Mouse (Mus musculus): ENCODE results near the gene Mpv17l2. TPM values are rescaled to one million over a fixed set of nuclear protein-coding genes. Genes with fewer than 3 reads are reported as not detected.

Mpv17l2 gene
- total RNA-seq, 2 experiments from 2014 or later, result 17.6 to 111 TPM

Other genes starting within 250 kb of the Mpv17l2 start
- 140 and 265 TPM in 2 replicates for gene Fkbp8, start 233.2 kb downstream of the Mpv17l2 start, total RNA-seq (2014; fragmentation: Nextera tagmentation)
- 172 and 176 TPM in 2 replicates for gene Fkbp8, start 233.2 kb downstream of the Mpv17l2 start, total RNA-seq (2017)
- gene Kxd1, start 233.0 kb downstream of the Mpv17l2 start, total RNA-seq (2014; fragmentation: Nextera tagmentation), result 78.1 and 81.8 TPM in 2 replicates
- 65.5 and 93.7 TPM in 2 replicates for gene Kxd1, start 233.0 kb downstream of the Mpv17l2 start, total RNA-seq (2017)
- 14.7 and 22.0 TPM in 2 replicates for gene Ell, start 221.5 kb downstream of the Mpv17l2 start, total RNA-seq (2014; fragmentation: Nextera tagmentation)
- 7.9 and 10.7 TPM in 2 replicates for gene Ell, start 221.5 kb downstream of the Mpv17l2 start, total RNA-seq (2017)
- gene Isyna1, start 166.6 kb downstream of the Mpv17l2 start, total RNA-seq (2014; fragmentation: Nextera tagmentation), result 74.1 and 91.0 TPM in 2 replicates
- gene Isyna1, start 166.6 kb downstream of the Mpv17l2 start, total RNA-seq (2017), result 36.5 and 51.5 TPM in 2 replicates
- gene Ssbp4, start 152.1 kb downstream of the Mpv17l2 start, total RNA-seq (2014; fragmentation: Nextera tagmentation), result 39.7 and 83.5 TPM in 2 replicates
- gene Ssbp4, start 152.1 kb downstream of the Mpv17l2 start, total RNA-seq (2017), result 77.5 and 98.5 TPM in 2 replicates
- gene Lrrc25, start 144.8 kb downstream of the Mpv17l2 start, total RNA-seq (2014; fragmentation: Nextera tagmentation), result 0.37 and 0.69 TPM in 2 replicates
- gene Lrrc25, start 144.8 kb downstream of the Mpv17l2 start, total RNA-seq (2017), result 0.15 and 0.61 TPM in 2 replicates
- gene Gdf15, start 128.5 kb downstream of the Mpv17l2 start, total RNA-seq (2014; fragmentation: Nextera tagmentation), result not detected in 2 replicates
- not detected in 2 replicates for gene Gdf15, start 128.5 kb downstream of the Mpv17l2 start, total RNA-seq (2017)
- gene Pgpep1, start 100.6 kb downstream of the Mpv17l2 start, total RNA-seq (2014; fragmentation: Nextera tagmentation), result 6.3 and 8.8 TPM in 2 replicates
- gene Pgpep1, start 100.6 kb downstream of the Mpv17l2 start, total RNA-seq (2017), result 4.6 and 5.1 TPM in 2 replicates
- 286 and 287 TPM in 2 replicates for gene Lsm4, start 87.7 kb downstream of the Mpv17l2 start, total RNA-seq (2014; fragmentation: Nextera tagmentation)
- 240 and 290 TPM in 2 replicates for gene Lsm4, start 87.7 kb downstream of the Mpv17l2 start, total RNA-seq (2017)
- gene Jund, start 62.0 kb downstream of the Mpv17l2 start, total RNA-seq (2014; fragmentation: Nextera tagmentation), result 18.8 and 34.4 TPM in 2 replicates
- 44.8 and 48.7 TPM in 2 replicates for gene Jund, start 62.0 kb downstream of the Mpv17l2 start, total RNA-seq (2017)
- gene Iqcn, start 57.5 kb downstream of the Mpv17l2 start, total RNA-seq (2014; fragmentation: Nextera tagmentation), result not detected in 2 replicates
- not detected in 2 replicates for gene Iqcn, start 57.5 kb downstream of the Mpv17l2 start, total RNA-seq (2017)
- not detected in 2 replicates for gene Gm3336, start 42.4 kb downstream of the Mpv17l2 start, total RNA-seq (2014; fragmentation: Nextera tagmentation)
- not detected in 2 replicates for gene Gm3336, start 42.4 kb downstream of the Mpv17l2 start, total RNA-seq (2017)
- 0.28 TPM in 1 of 2 replicates, not detected in the other for gene Pde4c, start 37.2 kb downstream of the Mpv17l2 start, total RNA-seq (2014; fragmentation: Nextera tagmentation)
- gene Pde4c, start 37.2 kb downstream of the Mpv17l2 start, total RNA-seq (2017), result not detected in 2 replicates
- gene Rab3a, start 6.3 kb downstream of the Mpv17l2 start, total RNA-seq (2014; fragmentation: Nextera tagmentation), result 1.8 and 7.0 TPM in 2 replicates
- 1.2 and 2.8 TPM in 2 replicates for gene Rab3a, start 6.3 kb downstream of the Mpv17l2 start, total RNA-seq (2017)
- 30.7 and 51.4 TPM in 2 replicates for gene Pik3r2, start 15.8 kb upstream of the Mpv17l2 start, total RNA-seq (2014; fragmentation: Nextera tagmentation)
- gene Pik3r2, start 15.8 kb upstream of the Mpv17l2 start, total RNA-seq (2017), result 29.2 and 33.9 TPM in 2 replicates
- gene Mast3, start 44.1 kb upstream of the Mpv17l2 start, total RNA-seq (2014; fragmentation: Nextera tagmentation), result 44.0 and 54.3 TPM in 2 replicates
- gene Mast3, start 44.1 kb upstream of the Mpv17l2 start, total RNA-seq (2017), result 6.2 and 7.3 TPM in 2 replicates
- gene Il12rb1, start 47.5 kb upstream of the Mpv17l2 start, total RNA-seq (2014; fragmentation: Nextera tagmentation), result 0.31 and 0.79 TPM in 2 replicates
- gene Il12rb1, start 47.5 kb upstream of the Mpv17l2 start, total RNA-seq (2017), result 1.6 and 2.0 TPM in 2 replicates
- 27.6 and 29.1 TPM in 2 replicates for gene Arrdc2, start 78.8 kb upstream of the Mpv17l2 start, total RNA-seq (2014; fragmentation: Nextera tagmentation)
- gene Arrdc2, start 78.8 kb upstream of the Mpv17l2 start, total RNA-seq (2017), result 8.0 and 11.8 TPM in 2 replicates
- 0.32 TPM in 1 of 2 replicates, not detected in the other for gene Kcnn1, start 102.3 kb upstream of the Mpv17l2 start, total RNA-seq (2014; fragmentation: Nextera tagmentation)
- gene Kcnn1, start 102.3 kb upstream of the Mpv17l2 start, total RNA-seq (2017), result 2.9 TPM in 1 of 2 replicates, not detected in the other
- 28.5 and 47.9 TPM in 2 replicates for gene Ccdc124, start 113.0 kb upstream of the Mpv17l2 start, total RNA-seq (2014; fragmentation: Nextera tagmentation)
- gene Ccdc124, start 113.0 kb upstream of the Mpv17l2 start, total RNA-seq (2017), result 30.8 and 51.1 TPM in 2 replicates
- 0.59 TPM in 1 of 2 replicates, not detected in the other for gene Slc5a5, start 131.8 kb upstream of the Mpv17l2 start, total RNA-seq (2014; fragmentation: Nextera tagmentation)
- gene Slc5a5, start 131.8 kb upstream of the Mpv17l2 start, total RNA-seq (2017), result not detected in 2 replicates
- gene Rpl18a, start 136.5 kb upstream of the Mpv17l2 start, total RNA-seq (2014; fragmentation: Nextera tagmentation), result 6,537 and 6,664 TPM in 2 replicates
- 1,763 and 2,438 TPM in 2 replicates for gene Rpl18a, start 136.5 kb upstream of the Mpv17l2 start, total RNA-seq (2017)
- 20.5 and 27.9 TPM in 2 replicates for gene Map1s, start 145.0 kb upstream of the Mpv17l2 start, total RNA-seq (2014; fragmentation: Nextera tagmentation)
- 9.8 and 11.9 TPM in 2 replicates for gene Map1s, start 145.0 kb upstream of the Mpv17l2 start, total RNA-seq (2017)